Mouse (Mus musculus) thymus, postnatal 4 days (tissue): ENCODE measurements around the gene Col9a1.

Experiments used
- DNase-seq: peaks from one replicate; pipeline ENCODE4 v3.0.0; 2021

The Col9a1 gene

GRCm38 (mm10) chr1:24177224-24177851 is at the start of gene Col9a1:
Col9a1 (plus strand) TSS chr1:24177610.
- DNase-seq: no peak

DNA sequence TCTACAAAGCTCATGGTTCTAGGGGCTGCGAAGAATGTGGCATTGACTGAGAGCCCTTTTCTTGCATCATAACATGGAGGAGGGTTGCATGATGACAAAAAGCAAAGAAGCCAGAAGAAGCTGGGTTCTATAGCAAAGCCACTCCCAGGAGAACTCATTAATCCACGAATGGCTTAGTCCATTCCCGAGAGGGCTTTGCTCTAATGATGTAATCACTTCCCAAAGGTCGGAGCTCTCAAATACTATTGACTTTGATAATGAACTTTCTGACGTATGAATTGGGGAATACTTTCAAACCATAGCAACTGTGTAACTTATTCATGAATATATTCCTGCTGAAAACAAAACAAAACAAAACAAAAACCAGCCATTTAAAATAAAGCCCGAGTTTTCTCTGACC is 49.5 kb upstream of the Col9a1 start:
- no peak for DNase-seq

GRCm38 (mm10) chr1:24133853-24134252 is 43.6 kb upstream of the Col9a1 start:
- DNase-seq: no peak

GRCm38 (mm10) chr1:24134792-24135191 is 42.6 kb upstream of the Col9a1 start:
- DNase-seq: no peak

- DNase-seq: peak; percentile 56
Measured at GRCm38 (mm10) chr1:24137133-24137532, 40.3 kb upstream of the Col9a1 start.

DNA sequence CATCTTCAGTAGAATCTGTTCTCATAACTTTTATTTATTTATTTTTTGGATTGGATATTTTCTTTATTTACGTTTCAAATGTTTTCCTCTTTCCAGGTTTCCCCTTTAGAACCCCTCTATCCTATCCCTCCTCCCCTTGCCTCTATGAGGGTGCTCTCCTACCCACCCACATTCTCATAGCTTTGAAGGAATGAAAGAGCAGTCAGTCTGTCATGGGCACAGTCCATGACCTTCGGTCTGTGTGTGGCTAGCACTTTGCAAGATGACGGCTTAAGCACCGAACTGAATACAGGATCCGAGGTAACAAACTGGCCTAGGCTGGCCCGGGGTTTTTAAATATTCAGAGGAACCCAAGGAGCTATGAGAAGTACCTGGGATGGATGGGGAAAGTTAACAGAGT is 36.9 kb upstream of the Col9a1 start:
- DNase-seq: no peak

DNA sequence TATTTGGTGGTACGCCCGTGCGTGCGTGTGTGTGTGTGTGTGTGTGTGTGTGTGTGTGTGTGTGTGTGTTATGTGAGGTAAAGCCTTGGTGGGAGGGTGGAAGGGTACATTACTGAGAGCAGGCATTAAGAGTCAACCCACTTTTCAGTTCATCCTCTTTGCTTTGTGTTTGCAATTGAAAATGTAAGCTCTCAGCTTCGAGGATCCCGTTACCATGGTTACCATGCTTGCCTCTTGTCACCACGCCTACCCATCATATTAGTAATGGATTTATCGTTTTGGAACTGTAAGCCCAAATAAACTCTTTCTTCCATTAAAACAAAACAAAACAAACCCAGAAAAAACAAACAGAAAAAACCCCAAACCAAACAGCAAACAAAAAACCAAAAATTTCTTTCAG is 33.9 kb upstream of the Col9a1 start:
- DNase-seq: no peak

DNA sequence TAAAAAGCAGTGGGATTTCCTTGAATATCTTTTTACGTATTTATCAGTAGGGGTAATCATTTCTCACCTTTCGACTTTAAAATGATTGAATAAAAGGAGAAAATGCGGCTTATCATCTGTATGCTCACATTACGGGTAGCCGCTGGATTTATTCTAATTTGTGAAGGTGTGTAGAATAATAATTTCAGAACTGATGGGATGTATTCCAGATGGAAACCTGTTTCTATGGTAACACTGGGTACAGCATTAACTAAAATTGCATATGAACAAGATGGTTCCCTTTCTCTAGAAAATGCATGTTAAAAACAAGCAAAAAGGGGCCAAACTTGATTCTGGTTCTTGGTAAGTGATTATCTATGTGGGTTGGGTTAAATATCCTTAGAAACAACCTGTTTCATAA is 19.7 kb upstream of the Col9a1 start:
- no peak for DNase-seq

GRCm38 (mm10) chr1:24169410-24169809 is 8.0 kb upstream of the Col9a1 start:
- DNase-seq: no peak

GRCm38 (mm10) chr1:24171205-24171866 is 6.1 kb upstream of the Col9a1 start:
- DNase-seq: peak; percentile 25

- no peak for DNase-seq
Measured at GRCm38 (mm10) chr1:24171898-24172297, 5.5 kb upstream of the Col9a1 start.

DNA sequence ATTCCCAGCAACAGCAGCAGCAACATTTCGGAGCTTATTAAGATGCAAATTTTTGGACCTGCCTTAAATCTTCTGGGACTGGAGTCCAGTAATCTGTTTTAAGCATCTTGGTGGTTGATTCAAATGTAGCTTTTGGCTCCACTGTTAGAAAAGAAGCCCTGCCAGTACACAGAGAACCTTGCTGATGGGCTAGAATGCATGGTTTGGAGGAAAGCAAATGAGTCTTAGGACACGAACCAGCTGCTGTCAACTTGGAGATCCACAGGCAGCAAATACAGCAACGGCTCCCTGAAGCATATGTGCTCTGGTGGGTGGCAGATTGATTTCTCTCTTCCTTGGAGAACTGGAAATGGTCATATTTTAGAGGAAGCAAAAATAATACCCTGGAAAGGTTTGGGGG is 4.8 kb upstream of the Col9a1 start:
- DNase-seq: no peak

- DNase-seq: no peak
Measured at GRCm38 (mm10) chr1:24175761-24176160, 1.6 kb upstream of the Col9a1 start.

DNA sequence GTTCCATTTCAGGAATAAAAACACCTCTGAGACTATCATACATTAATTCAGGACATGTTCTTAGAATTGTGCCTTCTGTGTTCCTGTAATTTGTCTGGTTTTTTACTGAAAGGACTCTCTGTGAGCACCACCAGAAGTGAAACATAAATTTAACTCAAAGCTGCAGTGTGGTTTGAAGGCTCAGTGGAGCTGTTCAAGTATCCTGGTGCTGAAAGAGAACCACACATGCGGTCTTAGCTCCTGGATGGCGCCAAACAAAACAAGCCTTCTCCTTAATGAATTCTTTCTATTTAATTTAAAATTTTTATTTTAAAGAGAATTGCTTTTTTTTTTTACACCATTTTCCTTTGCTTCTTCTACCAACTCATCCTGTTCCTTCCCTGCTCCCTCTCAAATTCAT is 2.4 kb downstream of the Col9a1 start:
- DNase-seq: no peak

- no peak for DNase-seq
Measured at GRCm38 (mm10) chr1:24184981-24185380, 7.6 kb downstream of the Col9a1 start.

GRCm38 (mm10) chr1:24186964-24187363 is 9.6 kb downstream of the Col9a1 start:
- DNase-seq: no peak

DNA sequence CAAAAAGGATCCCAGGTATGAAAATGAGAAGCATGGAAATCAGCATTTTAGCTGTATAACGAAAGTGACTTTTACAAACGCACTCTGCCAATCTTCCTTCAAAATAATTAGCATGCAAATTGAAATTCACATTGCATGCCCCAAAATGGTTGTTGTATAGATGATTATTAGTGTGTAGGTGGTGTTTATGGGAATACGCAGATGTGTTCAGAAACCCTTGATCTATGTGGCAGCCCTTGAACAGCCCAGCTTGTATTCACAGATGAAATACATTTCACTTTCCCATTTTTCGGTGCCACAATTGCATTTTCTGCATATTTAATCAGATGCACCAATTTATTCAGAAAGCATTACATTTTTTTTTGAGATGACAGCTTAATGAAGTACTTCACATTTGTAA is 14.3 kb downstream of the Col9a1 start:
- no peak for DNase-seq

DNA sequence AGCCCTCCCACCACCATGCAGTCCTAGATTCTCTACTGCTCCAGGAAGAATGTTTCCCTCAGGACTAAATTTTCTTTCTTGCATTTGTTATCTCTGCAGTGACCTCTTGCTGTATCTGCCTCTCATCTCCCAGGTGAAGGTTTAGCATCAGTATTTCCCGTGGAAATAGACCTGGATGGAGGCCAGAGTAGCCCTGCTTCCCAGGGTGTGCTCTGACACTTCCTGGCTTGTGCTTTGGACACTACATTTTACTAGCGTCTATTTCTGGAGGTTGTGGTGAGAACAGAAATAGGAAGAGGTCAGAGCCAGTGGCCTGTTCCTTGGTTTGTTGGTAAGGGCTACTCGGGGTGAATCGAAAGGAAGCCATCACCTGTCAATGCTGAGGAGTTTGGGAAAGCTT is 16.7 kb downstream of the Col9a1 start:
- no peak for DNase-seq

GRCm38 (mm10) chr1:24195070-24195840 is 17.8 kb downstream of the Col9a1 start:
- DNase-seq: no peak

GRCm38 (mm10) chr1:24195951-24196517 is 18.6 kb downstream of the Col9a1 start:
- no peak for DNase-seq

DNA sequence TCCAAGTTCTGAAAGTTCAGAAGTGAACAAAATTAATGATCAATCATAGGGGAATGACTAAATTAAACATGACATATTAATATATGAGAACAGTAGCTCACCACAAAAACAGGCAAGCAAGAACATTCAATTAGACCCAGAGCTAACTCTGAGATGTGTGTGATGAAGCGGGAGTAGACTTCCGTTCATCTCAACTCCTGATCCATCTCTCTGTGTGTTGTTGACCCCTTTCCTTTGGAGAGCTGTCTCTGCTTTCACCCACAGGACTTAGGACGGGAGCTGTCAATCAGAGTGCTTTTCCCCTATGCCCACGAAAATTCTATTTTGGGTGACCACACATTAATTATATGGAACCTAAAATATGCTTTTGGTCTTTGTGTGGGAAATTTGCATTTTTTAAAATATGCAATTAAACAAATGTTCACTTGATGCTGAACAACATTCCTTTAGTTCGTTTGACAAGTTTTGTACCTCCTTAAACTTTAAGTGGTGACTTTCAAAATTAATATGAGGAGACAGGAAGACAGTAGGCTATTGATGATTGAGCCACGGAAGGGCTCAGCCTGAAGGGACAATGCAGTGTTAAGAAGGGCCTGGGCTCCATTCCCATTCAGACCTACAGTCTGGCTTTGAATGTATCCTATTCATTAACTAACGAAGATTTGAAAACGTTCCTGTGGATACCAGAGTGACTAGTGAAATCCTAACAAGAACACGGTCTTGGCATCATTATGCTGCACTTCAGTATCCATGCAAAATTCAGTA is 34.4 kb downstream of the Col9a1 start:
- DNase-seq: no peak

GRCm38 (mm10) chr1:24219041-24219440 is 41.6 kb downstream of the Col9a1 start:
- no peak for DNase-seq

DNA sequence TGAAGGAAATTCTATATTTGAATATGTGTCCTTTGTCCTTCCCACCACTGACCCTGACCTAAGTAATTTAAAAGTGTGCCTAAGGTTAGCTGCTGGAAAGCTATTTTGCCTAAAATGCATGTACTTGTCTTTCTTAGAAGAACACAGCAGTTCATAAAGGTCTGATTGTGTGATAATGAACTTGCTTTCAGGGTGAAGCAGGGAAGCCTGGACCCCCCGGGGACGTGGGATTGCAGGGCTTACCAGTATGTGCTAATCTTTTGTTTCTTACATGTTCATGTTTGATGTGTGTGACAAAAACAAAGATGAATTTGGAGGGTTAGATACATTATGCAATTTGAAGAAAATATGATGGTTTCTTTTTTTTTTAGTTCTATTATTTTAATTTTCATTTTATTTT is 44.8 kb downstream of the Col9a1 start:
- no peak for DNase-seq
